In genomic region chr15:100406088-100406487, GRCm38 (mm10) we compare ENCODE assay signal across 27 mouse cellular contexts. TPM values are rescaled to one million over a fixed set of nuclear protein-coding genes. Genes with fewer than 3 reads are reported as not detected.
A peak's percentile ranks its signal among the peaks of the same experiment; 100 is the strongest.
DNase-seq lines count a peak whose midpoint lies in the region; ATAC-seq and TF ChIP-seq lines count a peak whose summit lies in the region.
"Had no signal": no experiment of that assay in that cellular context is flagged by ENCODE, and none has a peak within 500 bp of the region (broad histone marks: within the 10 kb centered on the region; RNA-seq: fewer than 3 reads in every experiment).

No protein-coding gene starts in this region.

- H3K4me3 ChIP-seq in kidney, adult 2 months (ENCODE audit: insufficient read depth, low read depth, low read length), result no peak overlapping the region
- H3K4me3 ChIP-seq in liver, embryonic 12.5 days, result no peak overlapping the region
- H3K4me3 ChIP-seq: forebrain, embryonic 12.5 days; gastrocnemius, adult 2 months; heart, embryonic 10.5 days; hindbrain, embryonic 12.5 days; left cerebral cortex, adult 2 months; limb, embryonic 10.5 days; liver, embryonic 15.5 days; neural tube, embryonic 13.5 days had no signal

- DNase-seq in kidney, adult 2 months, result peak; percentile 55
- DNase-seq in kidney, adult 8-10 months, result no peak
- no peak for DNase-seq in liver
- peak; percentile 88 for DNase-seq in ZHBTc4 (ENCODE audit: low read depth, low spot score)
- DNase-seq in yolk sac, embryonic 10.5 days (ENCODE audit: low spot score), result peak; percentile 76
- no peak for DNase-seq in urinary bladder, postnatal 10 days (ENCODE audit: low spot score)
- DNase-seq in T-cell, adult 2 months (ENCODE audit: low spot score), result no peak
- DNase-seq: cerebellum, adult 8-10 months; gastrocnemius, adult 2 months; heart, postnatal 14 days; midbrain, embryonic 14.5 days; thymus, postnatal 25 days had no signal

- no peaks in the 10 kb centered on the region; the same call in 1 of the 2 replicates for H3K36me3 ChIP-seq in kidney, adult 2 months (ENCODE audit: control insufficient read depth, insufficient read depth, low read length)
- peaks cover 98% of the 10 kb centered on the region for H3K36me3 ChIP-seq in liver, embryonic 12.5 days

- H3K27ac ChIP-seq in kidney, adult 2 months (ENCODE audit: insufficient read depth, low read depth, low read length), result no peak overlapping the region
- peak overlapping the region; percentile 13; the same call in 1 of the 2 replicates for H3K27ac ChIP-seq in liver, embryonic 12.5 days
- H3K27ac ChIP-seq: forebrain, embryonic 12.5 days; gastrocnemius, adult 2 months; heart, embryonic 10.5 days; hindbrain, embryonic 12.5 days; left cerebral cortex, adult 2 months; limb, embryonic 10.5 days; liver, embryonic 15.5 days; neural tube, embryonic 13.5 days had no signal

- H3K4me1 ChIP-seq in kidney, adult 2 months (ENCODE audit: control insufficient read depth, insufficient read depth, low read length), result peaks cover 31% of the 10 kb centered on the region
- peaks cover 64% of the 10 kb centered on the region for H3K4me1 ChIP-seq in liver, embryonic 12.5 days
- H3K4me1 ChIP-seq: forebrain, embryonic 12.5 days; hindbrain, embryonic 12.5 days; limb, embryonic 10.5 days; neural tube, embryonic 13.5 days had no signal

- H3K27me3 ChIP-seq in kidney, adult 2 months (replicated peaks; ENCODE audit: control insufficient read depth, insufficient read depth, low read length), result no peaks in the 10 kb centered on the region
- H3K27me3 ChIP-seq in liver, embryonic 12.5 days (replicated peaks), result no peaks in the 10 kb centered on the region
- H3K27me3 ChIP-seq: CH12.LX; forebrain, embryonic 12.5 days; hindbrain, embryonic 12.5 days; liver, embryonic 15.5 days; neural tube, embryonic 13.5 days had no signal

- no peaks in the 10 kb centered on the region for H3K9me3 ChIP-seq in liver, embryonic 12.5 days (replicated peaks)
- H3K9me3 ChIP-seq: forebrain, embryonic 12.5 days; heart, embryonic 10.5 days; hindbrain, embryonic 12.5 days; limb, embryonic 10.5 days; liver, embryonic 15.5 days; neural tube, embryonic 13.5 days had no signal

- no peak for TF ChIP-seq CTCF in kidney, adult 2 months (conservative IDR thresholded peaks at IDR 0.05; ENCODE audit: insufficient read depth, insufficient read length, low read depth, low read length)

- WGBS in kidney, adult 2 months, result 28% methylated on average over 5 of the region's 5 CpGs
- WGBS in liver, embryonic 12.5 days (ENCODE audit: insufficient replicate concordance), result 47% methylated on average over 5 of the region's 5 CpGs

- no peak for ATAC-seq in liver, embryonic 12.5 days
- ATAC-seq: lung, postnatal 0 days had no signal

- no peak overlapping the region for H3K9ac ChIP-seq in liver, embryonic 12.5 days
- H3K9ac ChIP-seq: forebrain, embryonic 12.5 days; hindbrain, embryonic 12.5 days; liver, embryonic 15.5 days; neural tube, embryonic 13.5 days had no signal

- no peak overlapping the region for H3K4me2 ChIP-seq in liver, embryonic 12.5 days
- H3K4me2 ChIP-seq: forebrain, embryonic 12.5 days; hindbrain, embryonic 12.5 days; liver, embryonic 15.5 days; neural tube, embryonic 13.5 days had no signal

- no peak for TF ChIP-seq POLR2A in kidney, adult 2 months (IDR thresholded peaks at IDR 0.05; ENCODE audit: low read depth, low read length)

RNA-seq across cellular contexts. Expression of gene Gm5475, which starts 15.9 kb away (rescaled TPM):
- 1.2 TPM in 2 replicates for polyA plus RNA-seq in kidney, adult 2 months (2012; rRNA removed)
- polyA plus RNA-seq in liver, embryonic 12.5 days (2016; fragmentation: Nextera tagmentation; extraction: Ambion mirVana), result 0.06 and 0.08 TPM in 2 replicates
- polyA plus RNA-seq: heart, embryonic 10.5 days; hindbrain, embryonic 12.5 days; intestine, embryonic 14.5 days; midbrain, embryonic 14.5 days had no signal

RNA-seq across cellular contexts. Expression of gene Slc11a2, which starts 18.8 kb away (rescaled TPM):
- polyA plus RNA-seq in kidney, adult 2 months (2012; rRNA removed), result 97.1 and 109 TPM in 2 replicates
- polyA plus RNA-seq in liver, embryonic 12.5 days (2016; fragmentation: Nextera tagmentation; extraction: Ambion mirVana), result 56.5 and 59.7 TPM in 2 replicates

RNA-seq across cellular contexts. Expression of gene Higd1c, which starts 41.7 kb away (rescaled TPM):
- 0.97 and 2.0 TPM in 2 replicates for polyA plus RNA-seq in kidney, adult 2 months (2012; rRNA removed)
- polyA plus RNA-seq in liver, embryonic 12.5 days (2016; fragmentation: Nextera tagmentation; extraction: Ambion mirVana), result not detected in 2 replicates
- polyA plus RNA-seq: cortical plate, adult 2 months; embryonic facial prominence, embryonic 11.5 days; forebrain, embryonic 12.5 days; gonadal fat pad, adult 2 months; heart, embryonic 10.5 days; hindbrain, embryonic 12.5 days; intestine, embryonic 14.5 days; limb, embryonic 10.5 days; liver, embryonic 15.5 days; lung, postnatal 0 days; midbrain, embryonic 14.5 days; testis, adult 2 months had no signal

RNA-seq across cellular contexts. Expression of gene Mettl7a2, which starts 53.1 kb away (rescaled TPM):
- polyA plus RNA-seq in kidney, adult 2 months (2012; rRNA removed), result 74.0 and 96.6 TPM in 2 replicates
- not detected in 2 replicates for polyA plus RNA-seq in liver, embryonic 12.5 days (2016; fragmentation: Nextera tagmentation; extraction: Ambion mirVana)
- polyA plus RNA-seq: cortical plate, adult 2 months; embryonic facial prominence, embryonic 11.5 days; forebrain, embryonic 12.5 days; heart, embryonic 10.5 days; hindbrain, embryonic 12.5 days; intestine, embryonic 14.5 days; limb, embryonic 10.5 days; liver, embryonic 15.5 days; midbrain, embryonic 14.5 days; neural tube, embryonic 13.5 days; testis, adult 2 months had no signal

RNA-seq across cellular contexts. Expression of gene Methig1, which starts 53.1 kb away (rescaled TPM):
- polyA plus RNA-seq in kidney, adult 2 months (2012; rRNA removed), result 16.5 and 16.6 TPM in 2 replicates
- polyA plus RNA-seq in liver, embryonic 12.5 days (2016; fragmentation: Nextera tagmentation; extraction: Ambion mirVana), result not detected in 2 replicates
- polyA plus RNA-seq: cortical plate, adult 2 months; forebrain, embryonic 12.5 days; hindbrain, embryonic 12.5 days; intestine, embryonic 14.5 days; lung, postnatal 0 days; midbrain, embryonic 14.5 days; testis, adult 2 months had no signal

Comparison
In these comparisons a context has a peak if more than half of its experiments do, and no peak if none do; other contexts are left out.
1. DNase-seq: peak in kidney, adult 2 months (single experiment), ZHBTc4 (single experiment) and yolk sac, embryonic 10.5 days (single experiment); none in kidney, adult 8-10 months (0 of 2), liver (single experiment), urinary bladder, postnatal 10 days (single experiment) and T-cell, adult 2 months (single experiment).